Mouse (Mus musculus) myocyte (in vitro differentiated cells): ENCODE results near the gene Impdh2. TPM values are rescaled to one million over a fixed set of nuclear protein-coding genes. Genes with fewer than 3 reads are reported as not detected.

Source experiments
- H3K27me3 ChIP-seq: one replicate; pipeline ENCODE4 v1.6.1; 2011; ENCODE audit not compliant: control insufficient read depth, insufficient read depth, insufficient read length
- H3K36me3 ChIP-seq: one replicate; pipeline ENCODE4 v1.6.1; 2011; ENCODE audit not compliant: control insufficient read depth, insufficient read depth
- H3K4me2 ChIP-seq: one replicate; pipeline ENCODE4 v1.6.1; 2011; ENCODE audit warnings: low read depth, control low read depth
- H3K4me3 ChIP-seq: one replicate; pipeline ENCODE4 v1.5.1; 2011; ENCODE audit warnings: mild to moderate bottlenecking, control low read depth, moderate library complexity
- H3K79me2 ChIP-seq: one replicate; pipeline ENCODE4 v1.6.1; 2011; ENCODE audit not compliant: control insufficient read depth, insufficient read depth
- H3ac ChIP-seq: one replicate; pipeline ENCODE4 v1.6.1; 2011; ENCODE audit not compliant: control insufficient read depth, insufficient read length
- CEBPB ChIP-seq: IDR thresholded peaks from 2 replicates; pipeline ENCODE4 v1.6.1; 2011; ENCODE audit warnings: mild to moderate bottlenecking, moderate library complexity; ENCODE audit not compliant: poor library complexity, insufficient read depth, severe bottlenecking
- E2F4 ChIP-seq: IDR thresholded peaks from one replicate; pipeline ENCODE4 v1.6.1; 2011; ENCODE audit warnings: mild to moderate bottlenecking, control low read depth, moderate library complexity; ENCODE audit not compliant: insufficient read depth
- MAX ChIP-seq: IDR thresholded peaks from one replicate; pipeline ENCODE4 v1.6.1; 2011; ENCODE audit warnings: low read depth, mild to moderate bottlenecking, control low read depth
- MYOD1 ChIP-seq, 3 experiments: IDR thresholded peaks; one replicate each; pipeline ENCODE4 v1.6.1; 2011; ENCODE audit warnings: control low read depth in 2 of 3, low read depth in 2 of 3, mild to moderate bottlenecking in 2 of 3, moderate library complexity in 1 of 3; ENCODE audit not compliant: insufficient read length in 2 of 3, control insufficient read depth in 1 of 3
- MYOG ChIP-seq, 3 experiments: IDR thresholded peaks; one replicate each; pipeline ENCODE4 v1.6.1; 2011; ENCODE audit warnings: control low read depth in 2 of 3, low read depth in 2 of 3, mild to moderate bottlenecking in 2 of 3; ENCODE audit not compliant: insufficient read length in 2 of 3, control insufficient read depth in 1 of 3, insufficient read depth in 1 of 3
- POLR2A ChIP-seq: IDR thresholded peaks from one replicate; pipeline ENCODE4 v1.6.1; 2011; ENCODE audit warnings: low read depth, mild to moderate bottlenecking, control low read depth, moderate library complexity; ENCODE audit not compliant: insufficient read length
- POLR2AphosphoS2 ChIP-seq: IDR thresholded peaks from one replicate; pipeline ENCODE4 v1.6.1; 2011; ENCODE audit warnings: low read depth, control low read depth; ENCODE audit not compliant: insufficient read length
- REST ChIP-seq: IDR thresholded peaks from one replicate; pipeline ENCODE4 v1.6.1; 2011; ENCODE audit warnings: mild to moderate bottlenecking, control low read depth, moderate library complexity; ENCODE audit not compliant: insufficient read depth, insufficient read length
- SRF ChIP-seq: IDR thresholded peaks from one replicate; pipeline ENCODE4 v1.6.1; 2011; ENCODE audit warnings: low read depth; ENCODE audit not compliant: control insufficient read depth, insufficient read length
- TCF12 ChIP-seq: IDR thresholded peaks from one replicate; pipeline ENCODE4 v1.6.1; 2011; ENCODE audit warnings: mild to moderate bottlenecking, control low read depth; ENCODE audit not compliant: poor library complexity, insufficient read depth, severe bottlenecking
- TCF3 ChIP-seq: IDR thresholded peaks from one replicate; pipeline ENCODE4 v1.6.1; 2011; ENCODE audit warnings: low read depth, control low read depth; ENCODE audit not compliant: insufficient read length
- USF1 ChIP-seq: IDR thresholded peaks from one replicate; pipeline ENCODE4 v1.6.1; 2011; ENCODE audit warnings: low read depth, mild to moderate bottlenecking, control low read depth, moderate library complexity
- polyA plus RNA-seq: library from polyadenylated mRNA; unstranded; fragments of >200 nt; fragmentation: generic; extraction: Trizol; gene quantifications from one replicate; pipeline ENCODE4 v1.2.1, GENCODE M21; 2012; ENCODE audit warnings: missing spikeins

The Impdh2 gene
- polyA plus RNA-seq, 1 experiment = 129 TPM

- Histone ChIP-seq H3K79me2 (peaks cover 31% of the 10 kb centered on the region), H3K4me3 (no peak overlapping the region), H3K27me3 (no peaks in the 10 kb centered on the region), H3ac (no peak overlapping the region), H3K4me2 (no peak overlapping the region), H3K36me3 (peaks cover 55% of the 10 kb centered on the region)
- TF ChIP-seq MYOD1 (IDR thresholded peaks at IDR 0.05; ENCODE audit: control insufficient read depth in 1 of 3, insufficient read length in 2 of 3, low read depth in 2 of 3) (no peak), MYOG (IDR thresholded peaks at IDR 0.05; ENCODE audit: control insufficient read depth in 1 of 3, insufficient read depth in 1 of 3, insufficient read length in 2 of 3, low read depth in 2 of 3) (no peak), TCF12 (no peak), E2F4 (no peak), SRF (no peak), USF1 (no peak), POLR2AphosphoS2 (no peak), MAX (no peak), CEBPB (no peak)
These were observed 19.2 kb upstream of the Impdh2 start for GRCm38 (mm10) chr9:108540846-108541245.

DNA sequence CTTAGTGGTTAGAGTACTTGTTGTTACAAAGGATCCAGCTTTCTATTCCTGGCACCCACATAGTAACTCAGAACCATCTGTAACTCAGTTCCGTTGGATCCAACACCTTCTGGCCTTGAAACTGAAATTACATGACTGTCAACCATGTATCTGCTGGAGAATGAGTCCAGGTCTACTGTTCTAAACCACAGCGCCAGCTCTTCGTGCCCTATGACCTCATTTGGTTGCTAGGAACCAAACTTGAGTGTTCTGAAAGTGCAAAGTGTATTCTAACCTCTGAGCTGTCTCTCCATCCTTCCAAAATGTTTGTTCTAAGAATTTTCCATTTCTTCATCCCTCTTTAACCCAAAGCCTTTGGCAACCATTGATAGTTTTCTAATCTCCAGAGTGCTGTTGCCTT is 14.1 kb upstream of the Impdh2 start:
- H3ac ChIP-seq = no peak overlapping the region
- H3K27me3 ChIP-seq = no peaks in the 10 kb centered on the region
- H3K79me2 ChIP-seq = peaks cover 47% of the 10 kb centered on the region
- no peak overlapping the region for H3K4me2 ChIP-seq
- H3K36me3 ChIP-seq = peaks cover 67% of the 10 kb centered on the region
- no peak overlapping the region for H3K4me3 ChIP-seq
- no peak for TF ChIP-seq E2F4
- no peak for TF ChIP-seq USF1

DNA sequence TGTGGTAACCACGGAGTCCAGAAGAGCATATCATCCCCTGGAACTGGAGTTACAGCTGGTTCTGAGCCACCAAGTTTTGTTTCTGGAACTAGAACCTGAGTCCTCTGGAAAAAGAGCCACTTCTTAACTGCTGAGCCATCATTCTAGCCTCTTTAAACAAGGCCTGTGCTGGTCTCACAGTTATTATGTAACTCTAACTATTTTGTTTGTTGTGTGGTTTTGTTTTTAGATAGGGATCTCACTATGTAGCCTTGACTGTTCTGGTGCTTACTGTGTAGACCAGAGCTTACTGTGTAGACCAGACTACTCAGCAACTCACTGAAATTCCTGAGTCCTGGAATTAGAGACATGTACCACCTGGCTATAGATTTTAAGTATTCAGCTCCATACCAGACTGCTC is 13.2 kb upstream of the Impdh2 start:
- TF ChIP-seq E2F4 (no peak), MAX (no peak), TCF12 (no peak), SRF (no peak), REST (no peak), USF1 (no peak), POLR2AphosphoS2 (no peak), MYOD1 (IDR thresholded peaks at IDR 0.05; ENCODE audit: control insufficient read depth in 1 of 3, insufficient read length in 2 of 3, low read depth in 2 of 3) (no peak)
- Histone ChIP-seq H3ac (no peak overlapping the region), H3K4me2 (no peak overlapping the region), H3K27me3 (no peaks in the 10 kb centered on the region), H3K4me3 (no peak overlapping the region), H3K79me2 (peaks cover 43% of the 10 kb centered on the region), H3K36me3 (peaks cover 70% of the 10 kb centered on the region)

DNA sequence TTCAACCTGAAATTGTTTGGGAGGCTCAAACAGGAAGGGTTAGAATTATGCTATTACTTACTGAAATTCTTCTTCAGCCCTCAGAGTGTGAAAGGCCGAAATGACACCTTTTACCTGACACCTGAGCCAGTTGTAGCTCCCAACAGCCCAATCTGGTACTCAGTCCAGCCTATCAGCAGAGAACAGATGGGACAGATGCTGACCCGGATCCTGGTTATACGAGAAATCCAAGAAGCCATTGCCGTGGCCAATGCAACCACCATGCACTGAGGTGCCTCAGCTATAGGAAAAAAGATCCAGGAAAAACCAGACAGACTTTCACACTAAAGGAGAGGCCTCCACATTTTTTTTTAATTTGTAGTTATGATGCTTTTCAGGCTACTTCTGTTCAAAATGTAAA is 917 bp upstream of the Impdh2 start:
- TF ChIP-seq POLR2AphosphoS2 (no peak), MAX (no peak), SRF (no peak), POLR2A (no peak), CEBPB (no peak), TCF12 (no peak), E2F4 (no peak), REST (no peak), TCF3 (no peak), USF1 (no peak), MYOG (IDR thresholded peaks at IDR 0.05; ENCODE audit: control insufficient read depth in 1 of 3, insufficient read depth in 1 of 3, insufficient read length in 2 of 3, low read depth in 2 of 3) (no peak), MYOD1 (IDR thresholded peaks at IDR 0.05; ENCODE audit: control insufficient read depth in 1 of 3, insufficient read length in 2 of 3, low read depth in 2 of 3) (no peak)
- Histone ChIP-seq H3ac (no peak overlapping the region), H3K79me2 (peaks cover 20% of the 10 kb centered on the region), H3K36me3 (peaks cover 41% of the 10 kb centered on the region), H3K4me3 (no peak overlapping the region), H3K4me2 (no peak overlapping the region), H3K27me3 (no peaks in the 10 kb centered on the region)

DNA sequence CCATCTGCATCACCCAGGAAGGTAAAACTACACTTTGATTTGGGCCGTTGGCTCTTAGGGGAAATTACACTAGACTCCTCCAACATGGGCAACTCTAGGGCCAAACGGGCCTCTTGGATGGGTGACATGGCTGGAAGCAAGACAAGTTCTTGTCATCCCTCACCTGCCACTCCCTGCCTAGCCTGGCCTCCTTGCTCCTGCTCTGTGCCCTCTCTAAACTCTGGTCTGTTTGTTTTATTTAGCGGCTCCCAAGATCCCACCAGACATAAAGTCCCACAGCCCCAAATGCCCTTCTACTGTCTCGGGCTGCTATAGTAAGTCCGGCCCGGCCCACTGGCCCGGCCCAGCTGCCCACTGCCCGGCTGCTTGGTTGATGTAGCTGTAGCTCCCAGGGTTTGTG is 3.6 kb downstream of the Impdh2 start:
- Histone ChIP-seq H3K4me3 (no peak overlapping the region), H3K4me2 (no peak overlapping the region), H3K36me3 (peaks cover 16% of the 10 kb centered on the region), H3ac (no peak overlapping the region), H3K79me2 (peaks cover 20% of the 10 kb centered on the region), H3K27me3 (no peaks in the 10 kb centered on the region)
- TF ChIP-seq SRF (no peak), MAX (no peak), MYOD1 (IDR thresholded peaks at IDR 0.05; ENCODE audit: control insufficient read depth in 1 of 3, insufficient read length in 2 of 3, low read depth in 2 of 3) (no peak), TCF3 (no peak), POLR2A (no peak), MYOG (IDR thresholded peaks at IDR 0.05; ENCODE audit: control insufficient read depth in 1 of 3, insufficient read depth in 1 of 3, insufficient read length in 2 of 3, low read depth in 2 of 3) (no peak), TCF12 (no peak), POLR2AphosphoS2 (no peak), CEBPB (no peak), E2F4 (no peak), REST (no peak), USF1 (no peak)
